Mouse (Mus musculus) midbrain, embryonic 14.5 days (tissue): Measurements from ENCODE around the gene Palm3. TPM values are rescaled to one million over a fixed set of nuclear protein-coding genes. Genes with fewer than 3 reads are reported as not detected.

ENCODE experiments used
- ATAC-seq: fragments of 200-750 bp; cut with Nextera tagmentation; 2 replicates; pipeline ENCODE4 v1.8.0; 2017; ENCODE audit warnings: moderate number of reproducible peaks, moderate library complexity; ENCODE audit not compliant: low FRiP score, low TSS enrichment
- DNase-seq: peaks from one replicate; pipeline ENCODE4 v3.0.0-alpha.2; 2015
- H3K27ac ChIP-seq: fragments of 300-500 bp; sonication (generic); replicated peaks from 2 replicates; pipeline ENCODE4 v1.5.1; 2014; ENCODE audit warnings: mild to moderate bottlenecking, low read depth, low read length, moderate library complexity
- H3K27me3 ChIP-seq: fragments of 300-500 bp; sonication (generic); 2 replicates; pipeline ENCODE4 v1.6.1; 2014; ENCODE audit warnings: low read length, control low read depth, mixed read lengths; ENCODE audit not compliant: control insufficient read depth, insufficient read depth
- H3K36me3 ChIP-seq: fragments of 300-500 bp; sonication (generic); 2 replicates; pipeline ENCODE4 v1.6.1; 2014; ENCODE audit warnings: low read length, control low read depth; ENCODE audit not compliant: control insufficient read depth, insufficient read depth
- H3K4me1 ChIP-seq: fragments of 300-500 bp; sonication (generic); 2 replicates; pipeline ENCODE4 v1.6.1; 2014; ENCODE audit warnings: mild to moderate bottlenecking, antibody characterized with exemption, low read length, control low read depth; ENCODE audit not compliant: control insufficient read depth, insufficient read depth
- H3K4me2 ChIP-seq: fragments of 300-500 bp; sonication (generic); 2 replicates; pipeline ENCODE4 v1.6.1; 2014; ENCODE audit warnings: mild to moderate bottlenecking, low read length, moderate library complexity
- H3K4me3 ChIP-seq: fragments of 300-500 bp; sonication (generic); replicated peaks from 2 replicates; pipeline ENCODE4 v1.5.1; 2014; ENCODE audit warnings: low read depth, low read length
- H3K9ac ChIP-seq: fragments of 300-500 bp; sonication (generic); replicated peaks from 2 replicates; pipeline ENCODE4 v1.6.1; 2014; ENCODE audit warnings: mild to moderate bottlenecking, low read length, moderate library complexity
- H3K9me3 ChIP-seq: fragments of 300-500 bp; sonication (generic); 2 replicates; pipeline ENCODE4 v1.6.1; 2016; ENCODE audit warnings: low read length, control low read depth, mixed read lengths; ENCODE audit not compliant: control insufficient read depth
- WGBS: fragments of 180-500 bp; shearing (Covaris S2); extraction: QIAGEN DNeasy Blood & Tissue Kit; methylation state at CpG from one replicate; pipeline ENCODE4 v1.1.7; 2014; 5-methylcytosine and 5-hydroxymethylcytosine counted together
- polyA plus RNA-seq: library from polyadenylated mRNA; unstranded; fragments of >200 nt; fragmentation: Nextera tagmentation; extraction: Ambion mirVana; gene quantifications from 2 replicates; pipeline ENCODE4 v1.2.1, GENCODE M21; 2014

Gene Palm3
- 0.65 and 0.87 TPM in 2 replicates for polyA plus RNA-seq

- Histone ChIP-seq H3K27ac (no peak within 1 kb of the TSS), H3K4me1 (0 out of 2 replicates have a peak, but pooled peaks cover 6% of the 10 kb centered on the region), H3K27me3 (peaks cover 7% of the 10 kb centered on the region; the same call in 1 of the 2 replicates), H3K36me3 (no peaks in the 10 kb centered on the region), H3K9ac (no peak within 1 kb of the TSS), H3K4me3 (no peak within 1 kb of the TSS), H3K9me3 (no peaks in the 10 kb centered on the region), H3K4me2 (no peak within 1 kb of the TSS)
- DNase-seq = no peak
- 6% methylated on average over 18 of the region's 18 CpGs for WGBS
- no peak for ATAC-seq
Measured at GRCm38 (mm10) chr8:84021096-84021495, at the start of gene Palm3. Palm3 (plus strand) TSS chr8:84021471.

GRCm38 (mm10) chr8:83971661-83972060, 49.6 kb upstream of the Palm3 start:
- no peaks in the 10 kb centered on the region for H3K36me3 ChIP-seq
- H3K4me1 ChIP-seq = peaks cover 19% of the 10 kb centered on the region
- H3K27ac ChIP-seq = no peak overlapping the region
- no peaks in the 10 kb centered on the region for H3K27me3 ChIP-seq
- H3K4me3 ChIP-seq = peak overlapping the region; percentile 94
- WGBS = 67% methylated on average over 6 of the region's 6 CpGs
- H3K4me2 ChIP-seq = peak overlapping the region; percentile 82
- ATAC-seq (no peak), DNase-seq (no peak)
- H3K9ac ChIP-seq = peak overlapping the region; percentile 85
- H3K9me3 ChIP-seq = no peaks in the 10 kb centered on the region

- peak within 1 kb of the TSS; percentile 85 for H3K27ac ChIP-seq
- under 1% methylated on average over 92 of the region's 94 CpGs for WGBS
Measured at GRCm38 (mm10) chr8:83972150-83973120, 48.8 kb upstream of the Palm3 start, which contains the start of gene Prkaca. Prkaca (plus strand) TSS chr8:83972993.

GRCm38 (mm10) chr8:83973161-83974031, 47.9 kb upstream of the Palm3 start:
- peak; percentile 26 for DNase-seq
- Histone ChIP-seq H3K4me2 (peak overlapping the region; percentile 97), H3K9me3 (no peaks in the 10 kb centered on the region), H3K27me3 (no peaks in the 10 kb centered on the region), H3K4me3 (peak overlapping the region; percentile 94), H3K36me3 (peaks cover 4% of the 10 kb centered on the region; the same call in 1 of the 2 replicates), H3K9ac (peak overlapping the region; percentile 85), H3K27ac (peak overlapping the region; percentile 85), H3K4me1 (peaks cover 26% of the 10 kb centered on the region)
- ATAC-seq = peak; percentile 29
- WGBS = 3% methylated on average over 37 of the region's 37 CpGs

More at GRCm38 (mm10) chr8:83972150-83973120, 48.8 kb upstream of the Palm3 start, which contains the start of gene Prkaca:
- peak; percentile 99 for DNase-seq
- Histone ChIP-seq H3K4me2 (peak within 1 kb of the TSS; percentile 97), H3K4me1 (peaks cover 23% of the 10 kb centered on the region), H3K9me3 (no peaks in the 10 kb centered on the region), H3K36me3 (no peaks in the 10 kb centered on the region), H3K9ac (peak within 1 kb of the TSS; percentile 85), H3K4me3 (peak within 1 kb of the TSS; percentile 94), H3K27me3 (no peaks in the 10 kb centered on the region)
- peak; percentile 100 for ATAC-seq

- H3K27me3 ChIP-seq = no peaks in the 10 kb centered on the region
- H3K9ac ChIP-seq = peak overlapping the region; percentile 85; the same call in 1 of the 2 replicates
- H3K4me1 ChIP-seq = peaks cover 26% of the 10 kb centered on the region
- no peak for DNase-seq
- WGBS = 81% methylated on average over 4 of the region's 4 CpGs
- H3K9me3 ChIP-seq = no peaks in the 10 kb centered on the region
- H3K36me3 ChIP-seq = peaks cover 4% of the 10 kb centered on the region; the same call in 1 of the 2 replicates
- no peak overlapping the region for H3K4me3 ChIP-seq
- H3K4me2 ChIP-seq = peak overlapping the region; percentile 97
- ATAC-seq = no peak
- no peak overlapping the region for H3K27ac ChIP-seq
Measured at GRCm38 (mm10) chr8:83974521-83974920, 46.8 kb upstream of the Palm3 start.

GRCm38 (mm10) chr8:83976101-83976630, 45.1 kb upstream of the Palm3 start:
- H3K27ac ChIP-seq = no peak overlapping the region
- H3K4me1 ChIP-seq = peaks cover 26% of the 10 kb centered on the region
- no peak overlapping the region for H3K4me3 ChIP-seq
- ATAC-seq = no peak
- H3K27me3 ChIP-seq = no peaks in the 10 kb centered on the region
- 87% methylated on average over 4 of the region's 4 CpGs for WGBS
- no peak overlapping the region for H3K4me2 ChIP-seq
- no peaks in the 10 kb centered on the region for H3K9me3 ChIP-seq
- H3K36me3 ChIP-seq = peaks cover 19% of the 10 kb centered on the region
- no peak overlapping the region for H3K9ac ChIP-seq
- no peak for DNase-seq

- no peak overlapping the region for H3K9ac ChIP-seq
- WGBS = 88% methylated on average over 5 of the region's 5 CpGs
- H3K4me2 ChIP-seq = no peak overlapping the region
- peaks cover 26% of the 10 kb centered on the region for H3K36me3 ChIP-seq
- ATAC-seq (no peak), DNase-seq (no peak)
- no peak overlapping the region for H3K4me3 ChIP-seq
- no peak overlapping the region for H3K27ac ChIP-seq
- peaks cover 23% of the 10 kb centered on the region for H3K4me1 ChIP-seq
- no peaks in the 10 kb centered on the region for H3K27me3 ChIP-seq
- no peaks in the 10 kb centered on the region for H3K9me3 ChIP-seq
Measured at GRCm38 (mm10) chr8:83976779-83977350, 44.4 kb upstream of the Palm3 start.

- Histone ChIP-seq H3K9me3 (no peaks in the 10 kb centered on the region), H3K27me3 (no peaks in the 10 kb centered on the region), H3K4me3 (no peak overlapping the region), H3K9ac (no peak overlapping the region; the same call in 1 of the 2 replicates), H3K27ac (no peak overlapping the region), H3K4me1 (peaks cover 21% of the 10 kb centered on the region), H3K4me2 (no peak overlapping the region), H3K36me3 (peaks cover 34% of the 10 kb centered on the region)
- 75% methylated on average over 6 of the region's 6 CpGs for WGBS
- ATAC-seq (no peak), DNase-seq (no peak)
Measured at GRCm38 (mm10) chr8:83977646-83978045, 43.6 kb upstream of the Palm3 start.
